Mouse (Mus musculus): ENCODE measurements around the gene Vsig2.

The Vsig2 gene

DNA sequence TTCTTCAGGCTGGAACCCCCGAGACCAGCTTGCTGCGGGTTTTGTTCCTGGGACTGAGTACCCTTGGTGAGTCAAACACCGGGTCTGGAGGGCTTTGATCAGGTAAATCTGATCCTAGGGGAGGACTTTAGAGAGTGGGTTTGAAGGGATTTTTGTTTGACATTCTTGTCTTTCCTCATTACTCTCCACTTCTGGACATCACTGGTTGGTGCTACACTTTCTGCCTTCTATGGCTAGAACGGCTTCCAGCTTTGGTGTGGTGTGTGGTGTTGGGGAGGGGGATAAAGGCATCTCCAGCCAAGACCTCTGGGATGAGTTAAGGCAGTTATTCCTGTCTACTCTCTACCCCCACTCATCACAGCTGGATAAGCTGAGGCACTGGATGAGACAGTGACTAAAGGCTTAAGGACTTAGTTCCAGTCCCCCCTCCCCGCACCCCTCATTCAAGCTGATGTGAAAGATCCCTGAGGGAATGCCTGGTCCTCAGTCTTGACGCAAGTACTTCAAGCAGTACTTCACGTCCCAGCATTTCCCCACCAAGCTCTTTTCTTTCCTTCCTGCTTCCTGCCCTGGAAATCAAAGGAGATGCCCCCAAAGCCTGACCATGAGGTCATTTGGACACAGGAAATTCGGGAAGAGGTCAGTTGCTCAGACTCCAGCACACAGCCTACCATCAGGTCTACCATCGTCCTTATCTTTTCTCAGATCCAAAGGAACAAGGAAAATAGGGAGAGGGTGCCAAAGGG is 10.7 kb upstream of the Vsig2 start:
- Histone ChIP-seq H3K4me1 (replicated peaks; ENCODE audit: low read depth, low read length) (peaks cover 79% of the 10 kb centered on the region), H3K4me3 (replicated peaks; ENCODE audit: low read length) (peak overlapping the region; percentile 68), H3K27me3 (ENCODE audit: insufficient read depth, low read length) (peaks cover 64% of the 10 kb centered on the region), H3K9me3 (ENCODE audit: low read length) (no peaks in the 10 kb centered on the region), H3K36me3 (ENCODE audit: insufficient read depth, low read length) (peaks cover 26% of the 10 kb centered on the region)
- TF ChIP-seq POU5F1 (IDR thresholded peaks at IDR 0.05; ENCODE audit: borderline replicate concordance, low read length) (no peak), CTCF (conservative IDR thresholded peaks at IDR 0.05; ENCODE audit: low read length) (no peak), NANOG (IDR thresholded peaks at IDR 0.05; ENCODE audit: borderline replicate concordance, low read length) (no peak)

DNA sequence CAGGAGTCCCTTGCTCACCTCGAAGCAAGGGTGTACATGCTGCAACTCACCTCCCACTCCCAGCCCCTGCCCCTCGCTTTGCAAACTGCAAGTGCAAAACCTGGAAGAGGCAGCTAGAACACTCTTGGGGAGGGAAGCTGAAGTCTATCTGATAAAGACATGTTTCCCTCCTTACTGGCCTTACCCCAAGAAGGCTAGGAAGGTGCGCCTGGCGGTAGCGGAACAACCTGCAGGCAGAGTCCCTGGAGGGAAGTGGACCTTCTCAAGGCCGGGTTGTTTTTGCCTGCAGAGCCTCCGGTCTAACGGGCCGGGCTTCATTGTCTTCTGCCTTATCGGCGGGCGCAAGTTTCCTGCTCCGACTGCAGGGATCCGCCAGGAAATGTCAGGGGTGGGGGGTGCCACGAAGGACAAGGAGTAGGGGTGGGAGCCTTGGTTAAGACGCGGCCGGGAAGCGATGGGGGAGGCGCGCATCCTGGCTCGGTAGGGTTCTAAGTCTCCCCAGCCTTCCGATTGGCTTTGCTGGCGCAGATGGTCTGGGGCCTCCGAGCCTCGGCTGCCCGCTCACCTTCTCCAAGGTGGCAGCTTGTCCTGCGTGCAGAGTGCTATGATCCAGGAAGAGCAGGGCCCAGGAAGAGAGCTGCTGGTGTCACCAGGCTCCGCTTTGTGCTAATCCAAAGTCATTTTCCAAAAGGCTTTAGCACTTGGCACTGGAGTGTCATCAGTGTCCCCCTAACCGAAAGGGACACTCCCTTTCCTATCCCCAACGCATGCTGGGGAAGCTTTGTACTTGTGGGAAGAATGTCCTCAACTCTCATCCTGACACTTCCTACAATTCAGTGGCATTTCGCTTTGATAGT is 8.8 kb upstream of the Vsig2 start:
- no peaks in the 10 kb centered on the region for H3K9me3 ChIP-seq (ENCODE audit: low read length)
- H3K36me3 ChIP-seq (ENCODE audit: insufficient read depth, low read length): peaks cover 12% of the 10 kb centered on the region
- TF ChIP-seq CTCF (conservative IDR thresholded peaks at IDR 0.05; ENCODE audit: low read length): peak; percentile 29
- no peak for TF ChIP-seq POU5F1 (IDR thresholded peaks at IDR 0.05; ENCODE audit: borderline replicate concordance, low read length)
- H3K4me1 ChIP-seq (replicated peaks; ENCODE audit: low read depth, low read length): peaks cover 72% of the 10 kb centered on the region
- peaks cover 75% of the 10 kb centered on the region for H3K27me3 ChIP-seq (ENCODE audit: insufficient read depth, low read length)
- peak overlapping the region; percentile 68 for H3K4me3 ChIP-seq (replicated peaks; ENCODE audit: low read length)

DNA sequence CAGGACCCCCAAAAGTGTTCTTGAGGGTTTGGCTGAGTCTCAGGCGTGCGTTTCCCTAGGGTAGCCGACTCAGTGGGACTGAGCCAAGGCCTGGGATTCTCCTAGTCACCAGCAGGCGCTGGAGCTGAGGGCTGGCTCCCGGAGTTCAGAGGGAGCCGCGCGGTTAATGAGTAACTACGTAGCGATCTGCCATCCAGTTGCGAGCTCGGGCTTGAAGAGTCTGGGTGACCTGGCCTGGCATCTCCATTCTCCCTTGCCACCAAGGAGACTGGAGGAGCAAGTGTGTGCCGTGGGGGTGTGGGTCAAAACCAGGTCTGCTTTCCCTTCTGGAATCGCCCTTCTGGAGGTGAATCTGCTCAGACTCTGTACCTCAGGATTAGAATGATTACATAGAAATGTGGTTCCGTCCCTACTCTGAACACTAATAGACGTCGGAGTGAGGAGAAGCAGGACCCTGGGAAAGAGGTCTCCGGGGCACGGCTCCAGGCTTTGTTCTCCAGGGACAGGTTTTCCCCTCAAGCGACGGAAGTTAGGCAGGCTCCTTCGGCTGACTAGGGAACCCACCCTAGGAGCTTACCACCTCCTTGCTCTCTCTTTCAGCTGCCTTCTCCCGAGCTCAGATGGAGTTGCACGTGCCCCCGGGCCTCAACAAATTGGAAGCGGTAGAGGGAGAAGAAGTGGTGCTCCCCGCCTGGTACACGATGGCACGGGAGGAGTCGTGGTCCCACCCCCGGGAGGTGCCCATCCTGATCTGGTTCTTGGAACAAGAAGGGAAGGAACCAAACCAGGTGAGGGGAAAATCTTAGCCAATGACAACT is 8.0 kb upstream of the Vsig2 start:
- Histone ChIP-seq H3K9me3 (ENCODE audit: low read length) (no peaks in the 10 kb centered on the region), H3K4me1 (replicated peaks; ENCODE audit: low read depth, low read length) (peaks cover 63% of the 10 kb centered on the region), H3K4me3 (replicated peaks; ENCODE audit: low read length) (peak overlapping the region; percentile 68), H3K36me3 (ENCODE audit: insufficient read depth, low read length) (peaks cover 6% of the 10 kb centered on the region; the same call in 1 of the 2 replicates), H3K27me3 (ENCODE audit: insufficient read depth, low read length) (peaks cover 78% of the 10 kb centered on the region)
- TF ChIP-seq CTCF (conservative IDR thresholded peaks at IDR 0.05; ENCODE audit: low read length): peak; percentile 24
- TF ChIP-seq POU5F1 (IDR thresholded peaks at IDR 0.05; ENCODE audit: borderline replicate concordance, low read length): no peak

DNA sequence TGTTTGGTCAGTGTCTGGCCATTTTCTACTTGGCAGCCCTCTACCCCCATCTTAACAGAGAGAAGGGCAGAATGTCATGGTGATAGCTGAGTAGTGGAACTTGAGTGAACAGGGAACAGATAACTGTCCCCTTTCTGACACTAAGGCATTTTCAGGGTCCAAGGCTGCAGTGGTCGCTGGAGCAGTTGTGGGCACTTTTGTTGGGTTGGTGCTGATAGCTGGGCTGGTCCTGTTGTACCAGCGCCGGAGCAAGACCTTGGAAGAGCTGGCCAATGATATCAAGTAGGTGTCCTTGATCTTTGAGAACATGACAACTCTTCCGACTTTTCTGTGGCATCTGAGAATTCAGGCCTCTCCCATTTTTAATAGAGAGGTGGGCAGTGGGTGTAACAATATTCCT is 2.2 kb upstream of the Vsig2 start:
- peaks cover 8% of the 10 kb centered on the region for H3K36me3 ChIP-seq (ENCODE audit: insufficient read depth, low read length)
- TF ChIP-seq CTCF (conservative IDR thresholded peaks at IDR 0.05; ENCODE audit: low read length) (no peak), POU5F1 (IDR thresholded peaks at IDR 0.05; ENCODE audit: borderline replicate concordance, low read length) (no peak), NANOG (IDR thresholded peaks at IDR 0.05; ENCODE audit: borderline replicate concordance, low read length) (no peak)

DNA sequence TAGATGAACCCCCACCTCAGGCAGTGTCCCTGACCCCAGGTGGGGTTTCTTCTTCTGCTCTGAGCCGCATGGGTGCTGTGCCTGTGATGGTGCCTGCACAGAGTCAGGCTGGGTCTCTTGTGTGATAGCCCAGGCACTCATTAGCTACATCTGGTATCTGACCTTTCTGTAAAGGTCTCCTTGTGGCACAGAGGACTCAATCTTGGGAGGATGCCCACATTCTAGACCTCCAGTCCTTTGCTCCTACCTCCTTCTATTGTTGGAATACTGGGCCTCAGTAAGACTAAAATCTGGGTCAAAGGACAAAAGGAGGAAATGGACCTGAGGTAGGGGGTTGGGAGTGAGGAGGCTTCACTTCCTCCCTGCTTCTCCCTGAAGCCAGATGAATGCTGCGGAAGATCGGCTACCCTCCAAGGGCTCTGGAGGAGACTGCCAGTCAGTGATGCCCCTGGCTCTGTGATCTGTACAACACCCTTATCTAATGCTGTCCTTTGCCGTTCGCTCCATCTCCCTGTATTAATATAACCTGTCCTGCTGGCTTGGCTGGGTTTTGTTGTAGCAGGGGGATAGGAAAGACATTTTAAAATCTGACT is 1.3 kb upstream of the Vsig2 start:
- no peaks in the 10 kb centered on the region for H3K9me3 ChIP-seq (ENCODE audit: low read length)
- TF ChIP-seq CTCF (conservative IDR thresholded peaks at IDR 0.05; ENCODE audit: low read length) (no peak), POU5F1 (IDR thresholded peaks at IDR 0.05; ENCODE audit: borderline replicate concordance, low read length) (no peak)
- H3K4me1 ChIP-seq (replicated peaks; ENCODE audit: low read depth, low read length): peaks cover 49% of the 10 kb centered on the region
- no peak overlapping the region for H3K4me3 ChIP-seq (replicated peaks; ENCODE audit: low read length)
- peaks cover 8% of the 10 kb centered on the region for H3K36me3 ChIP-seq (ENCODE audit: insufficient read depth, low read length)
- peaks cover 72% of the 10 kb centered on the region for H3K27me3 ChIP-seq (ENCODE audit: insufficient read depth, low read length)

More for the DNA sequence above, 2.2 kb upstream of the Vsig2 start:
- peaks cover 47% of the 10 kb centered on the region for H3K4me1 ChIP-seq (replicated peaks; ENCODE audit: low read depth, low read length)
- H3K4me3 ChIP-seq (replicated peaks; ENCODE audit: low read length): no peak overlapping the region
- no peaks in the 10 kb centered on the region for H3K9me3 ChIP-seq (ENCODE audit: low read length)
- peaks cover 79% of the 10 kb centered on the region for H3K27me3 ChIP-seq (ENCODE audit: insufficient read depth, low read length)

DNA sequence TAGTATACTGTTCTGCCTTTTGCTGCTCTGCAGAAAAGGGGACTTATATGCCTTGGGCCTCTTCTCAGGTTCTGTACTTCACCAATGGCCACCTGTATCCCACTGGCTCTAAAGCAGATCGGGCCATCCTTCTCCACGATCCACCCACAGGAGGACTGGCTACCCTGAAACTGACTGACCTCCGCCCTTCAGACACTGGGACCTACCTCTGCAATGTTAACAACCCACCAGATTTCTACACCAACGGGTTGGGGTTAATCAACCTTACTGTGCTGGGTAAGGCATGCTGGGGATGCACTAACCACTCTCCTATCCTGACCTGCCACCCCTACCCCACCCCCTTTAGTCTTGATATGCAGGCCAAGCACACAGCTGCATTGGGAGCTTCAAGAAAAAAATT is 1.2 kb downstream of the Vsig2 start:
- TF ChIP-seq CTCF (conservative IDR thresholded peaks at IDR 0.05; ENCODE audit: low read length) (no peak), POU5F1 (IDR thresholded peaks at IDR 0.05; ENCODE audit: borderline replicate concordance, low read length) (no peak), NANOG (IDR thresholded peaks at IDR 0.05; ENCODE audit: borderline replicate concordance, low read length) (no peak)
- Histone ChIP-seq H3K36me3 (ENCODE audit: insufficient read depth, low read length) (peaks cover 5% of the 10 kb centered on the region; the same call in 1 of the 2 replicates), H3K27me3 (ENCODE audit: insufficient read depth, low read length) (peaks cover 55% of the 10 kb centered on the region)

DNA sequence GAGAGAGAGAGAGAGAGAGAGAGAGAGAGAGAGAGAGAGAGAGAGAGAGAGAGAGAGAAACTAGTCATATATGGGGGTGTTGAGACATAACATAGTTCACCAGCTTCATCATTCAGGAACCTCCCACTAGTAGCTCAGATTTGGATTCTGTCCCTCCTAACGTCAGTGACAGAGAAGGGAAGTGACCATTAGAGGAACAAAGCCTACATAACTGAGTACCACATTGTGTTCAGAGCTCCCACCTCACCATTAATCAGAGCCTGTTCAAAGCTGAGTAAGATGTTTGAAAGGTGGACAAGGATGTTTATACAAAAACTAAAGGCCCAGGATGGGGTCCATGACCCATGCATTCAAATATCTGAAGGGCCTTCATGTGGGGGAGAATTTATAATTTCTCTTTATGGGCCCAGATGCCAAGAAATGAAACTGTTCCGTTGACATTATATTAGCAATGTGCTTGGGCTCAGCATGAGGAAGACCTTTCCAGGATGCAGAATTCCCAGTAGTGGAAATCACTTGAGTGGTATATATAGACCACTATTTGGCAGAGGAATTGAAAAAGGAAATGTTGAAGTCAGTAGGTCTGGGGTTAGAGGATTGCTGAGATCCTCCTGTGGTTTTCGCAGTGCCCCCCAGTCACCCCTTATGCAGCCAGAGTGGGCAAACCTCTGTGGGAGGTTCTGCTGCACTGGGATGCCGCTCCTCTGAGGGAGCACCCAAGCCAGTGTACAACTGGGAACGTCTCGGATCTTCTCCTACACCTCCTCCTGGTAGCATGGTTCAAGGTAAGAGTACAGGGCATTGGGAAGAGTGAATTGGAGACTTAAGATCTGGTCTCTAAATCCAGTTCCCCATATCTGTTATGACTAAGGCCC is 1.9 kb downstream of the Vsig2 start:
- Histone ChIP-seq H3K36me3 (ENCODE audit: insufficient read depth, low read length) (peaks cover 5% of the 10 kb centered on the region; the same call in 1 of the 2 replicates), H3K9me3 (ENCODE audit: low read length) (no peaks in the 10 kb centered on the region), H3K4me3 (replicated peaks; ENCODE audit: low read length) (no peak overlapping the region), H3K27me3 (ENCODE audit: insufficient read depth, low read length) (peaks cover 60% of the 10 kb centered on the region), H3K4me1 (replicated peaks; ENCODE audit: low read depth, low read length) (peaks cover 79% of the 10 kb centered on the region)
- no peak for TF ChIP-seq POU5F1 (IDR thresholded peaks at IDR 0.05; ENCODE audit: borderline replicate concordance, low read length)

More for the DNA sequence above, 1.2 kb downstream of the Vsig2 start:
- Histone ChIP-seq H3K4me1 (replicated peaks; ENCODE audit: low read depth, low read length) (peaks cover 73% of the 10 kb centered on the region), H3K9me3 (ENCODE audit: low read length) (no peaks in the 10 kb centered on the region), H3K4me3 (replicated peaks; ENCODE audit: low read length) (peak overlapping the region; percentile 72)
